Mouse (Mus musculus) midbrain, embryonic 11.5 days (tissue): ENCODE measurements around the gene Lce1i. TPM values are rescaled to one million over a fixed set of nuclear protein-coding genes. Genes with fewer than 3 reads are reported as not detected.

ENCODE experiments used
- ATAC-seq: fragments of 200-750 bp; cut with Nextera tagmentation; 2 replicates; pipeline ENCODE4 v1.8.0; 2017; ENCODE audit warnings: moderate TSS enrichment, moderate library complexity; ENCODE audit not compliant: low FRiP score
- DNase-seq: peaks from one replicate; pipeline ENCODE4 v3.0.0; 2015; ENCODE audit warnings: low spot score; ENCODE audit errors: missing footprints
- H3K27ac ChIP-seq: fragments of 300-500 bp; sonication (generic); 2 replicates; pipeline ENCODE4 v1.5.1; 2014; ENCODE audit warnings: low read depth, low read length
- H3K27me3 ChIP-seq: fragments of 300-500 bp; sonication (generic); 2 replicates; pipeline ENCODE4 v1.6.1; 2014; ENCODE audit warnings: mild to moderate bottlenecking, low read length, moderate library complexity, mixed read lengths; ENCODE audit not compliant: control insufficient read depth, insufficient read depth
- H3K36me3 ChIP-seq: fragments of 300-500 bp; sonication (generic); 2 replicates; pipeline ENCODE4 v1.6.1; 2014; ENCODE audit warnings: mild to moderate bottlenecking, low read length, moderate library complexity, mixed read lengths; ENCODE audit not compliant: control insufficient read depth, insufficient read depth
- H3K4me1 ChIP-seq: fragments of 300-500 bp; sonication (generic); 2 replicates; pipeline ENCODE4 v1.6.1; 2014; ENCODE audit warnings: low read length; ENCODE audit not compliant: control insufficient read depth, insufficient read depth
- H3K4me2 ChIP-seq: fragments of 300-500 bp; sonication (generic); 2 replicates; pipeline ENCODE4 v1.6.1; 2014; ENCODE audit warnings: mild to moderate bottlenecking, moderate library complexity
- H3K4me3 ChIP-seq: fragments of 300-500 bp; sonication (generic); 2 replicates; pipeline ENCODE4 v1.5.1; 2014; ENCODE audit warnings: low read depth, low read length
- H3K9ac ChIP-seq: fragments of 300-500 bp; sonication (generic); 2 replicates; pipeline ENCODE4 v1.6.1; 2014; ENCODE audit warnings: low read length
- H3K9me3 ChIP-seq: fragments of 300-500 bp; sonication (generic); 2 replicates; pipeline ENCODE4 v1.6.1; 2016; ENCODE audit warnings: low read length; ENCODE audit not compliant: control insufficient read depth
- WGBS: fragments of 180-500 bp; shearing (Covaris S2); extraction: QIAGEN DNeasy Blood & Tissue Kit; methylation state at CpG from one replicate; pipeline ENCODE4 v1.1.7; 2014; 5-methylcytosine and 5-hydroxymethylcytosine counted together
- polyA plus RNA-seq: library from polyadenylated mRNA; unstranded; fragments of >200 nt; fragmentation: Nextera tagmentation; extraction: Ambion mirVana; gene quantifications from 2 replicates; pipeline ENCODE4 v1.2.1, GENCODE M21; 2014

The Lce1i gene
- polyA plus RNA-seq, 1 experiment from 2014 or later = not detected

GRCm38 (mm10) chr3:92753197-92753596 is 25.5 kb downstream of the Lce1i start:
- 47% methylated on average over 3 of the region's 3 CpGs for WGBS
- no peak overlapping the region for H3K4me2 ChIP-seq
- DNase-seq = no peak

GRCm38 (mm10) chr3:92752238-92752637 is 26.5 kb downstream of the Lce1i start, which contains the start of gene Lce1g:
Gene Lce1g, minus strand, starts transcription at chr3:92752338.
- Histone ChIP-seq H3K9ac (no peak within 1 kb of the TSS), H3K4me1 (no peaks in the 10 kb centered on the region), H3K36me3 (no peaks in the 10 kb centered on the region), H3K4me3 (no peak within 1 kb of the TSS), H3K27me3 (no peaks in the 10 kb centered on the region), H3K27ac (no peak within 1 kb of the TSS), H3K9me3 (no peaks in the 10 kb centered on the region), H3K4me2 (no peak within 1 kb of the TSS)
- DNase-seq (no peak), ATAC-seq (no peak)
- WGBS = 90% methylated on average over 1 of the region's 1 CpGs

More at GRCm38 (mm10) chr3:92753197-92753596, 25.5 kb downstream of the Lce1i start:
- no peak overlapping the region for H3K4me3 ChIP-seq
- H3K27me3 ChIP-seq = no peaks in the 10 kb centered on the region
- H3K27ac ChIP-seq = no peak overlapping the region
- no peaks in the 10 kb centered on the region for H3K9me3 ChIP-seq
- H3K9ac ChIP-seq = no peak overlapping the region
- H3K4me1 ChIP-seq = no peaks in the 10 kb centered on the region
- no peaks in the 10 kb centered on the region for H3K36me3 ChIP-seq
- no peak for ATAC-seq

GRCm38 (mm10) chr3:92738996-92739395 is 39.7 kb downstream of the Lce1i start, which contains the start of gene Gm38119:
Gene Gm38119, minus strand, starts transcription at chr3:92739096.
- no peak within 1 kb of the TSS for H3K27ac ChIP-seq
- no peak for ATAC-seq
- H3K9me3 ChIP-seq = no peaks in the 10 kb centered on the region
- H3K27me3 ChIP-seq = no peaks in the 10 kb centered on the region
- no peak for DNase-seq
- no peak within 1 kb of the TSS for H3K4me3 ChIP-seq
- H3K4me2 ChIP-seq = no peak within 1 kb of the TSS
- H3K4me1 ChIP-seq = no peaks in the 10 kb centered on the region
- 70% methylated on average over 1 of the region's 1 CpGs for WGBS
- H3K36me3 ChIP-seq = no peaks in the 10 kb centered on the region
- no peak within 1 kb of the TSS for H3K9ac ChIP-seq

Other genes with a start within 250 kb of the Lce1i start
- not detected in 2 replicates for gene 2310046K23Rik, start 244.4 kb downstream of the Lce1i start, polyA plus RNA-seq
- not detected in 2 replicates for gene Ivl, start 205.2 kb downstream of the Lce1i start, polyA plus RNA-seq
- not detected in 2 replicates for gene Smcp, start 189.9 kb downstream of the Lce1i start, polyA plus RNA-seq
- gene 2210017I01Rik, start 171.4 kb downstream of the Lce1i start, polyA plus RNA-seq = not detected in 2 replicates
- not detected in 2 replicates for gene Lce6a, start 157.2 kb downstream of the Lce1i start, polyA plus RNA-seq
- not detected in 2 replicates for gene Lce1a1, start 130.6 kb downstream of the Lce1i start, polyA plus RNA-seq
- gene Lce1b, start 122.0 kb downstream of the Lce1i start, polyA plus RNA-seq = not detected in 2 replicates
- gene Lce1a2, start 108.6 kb downstream of the Lce1i start, polyA plus RNA-seq = not detected in 2 replicates
- gene Lce1c, start 99.7 kb downstream of the Lce1i start, polyA plus RNA-seq = not detected in 2 replicates
- gene Lce1d, start 91.7 kb downstream of the Lce1i start, polyA plus RNA-seq = not detected in 2 replicates
- not detected in 2 replicates for gene Lce1e, start 69.8 kb downstream of the Lce1i start, polyA plus RNA-seq
- gene Lce1f, start 58.5 kb downstream of the Lce1i start, polyA plus RNA-seq = not detected in 2 replicates
- not detected in 2 replicates for gene Gm38119, start 39.8 kb downstream of the Lce1i start, polyA plus RNA-seq
- not detected in 2 replicates for gene Lce1g, start 26.6 kb downstream of the Lce1i start, polyA plus RNA-seq
- not detected in 2 replicates for gene Lce1h, start 13.8 kb downstream of the Lce1i start, polyA plus RNA-seq
- not detected in 2 replicates for gene Lce1j, start 11.6 kb upstream of the Lce1i start, polyA plus RNA-seq
- not detected in 2 replicates for gene Lce1k, start 29.0 kb upstream of the Lce1i start, polyA plus RNA-seq
- not detected in 2 replicates for gene Kprp, start 48.3 kb upstream of the Lce1i start, polyA plus RNA-seq
- gene Lce1l, start 72.4 kb upstream of the Lce1i start, polyA plus RNA-seq = not detected in 2 replicates
- gene 2310050C09Rik, start 91.3 kb upstream of the Lce1i start, polyA plus RNA-seq = not detected in 2 replicates
- gene Lce3a, start 147.3 kb upstream of the Lce1i start, polyA plus RNA-seq = not detected in 2 replicates
- gene Lce3b, start 154.1 kb upstream of the Lce1i start, polyA plus RNA-seq = not detected in 2 replicates
- not detected in 2 replicates for gene Lce3c, start 165.6 kb upstream of the Lce1i start, polyA plus RNA-seq
- gene Lce3d, start 178.5 kb upstream of the Lce1i start, polyA plus RNA-seq = not detected in 2 replicates
- gene Lce3e, start 188.2 kb upstream of the Lce1i start, polyA plus RNA-seq = not detected in 2 replicates
- gene Lce3f, start 213.3 kb upstream of the Lce1i start, polyA plus RNA-seq = not detected in 2 replicates
- 0.19 and 0.63 TPM in 2 replicates for gene Crct1, start 236.8 kb upstream of the Lce1i start, polyA plus RNA-seq
- gene Lce1m, start 240.2 kb upstream of the Lce1i start, polyA plus RNA-seq = not detected in 2 replicates